Mouse (Mus musculus): ENCODE data around the gene Tpte.

GRCm38 (mm10) chr8:22394471-22394870 lies 111.2 kb downstream of the Tpte start:
- TF ChIP-seq CTCF (IDR thresholded peaks at IDR 0.05; ENCODE audit: control insufficient read depth, insufficient read depth, insufficient replicate concordance, low read depth, low read length) (no peak), POLR2A (IDR thresholded peaks at IDR 0.05; ENCODE audit: control insufficient read depth, low read depth, low read length) (no peak)
